Mouse (Mus musculus) stomach, postnatal 0 days (tissue): Measurements from ENCODE around the gene C2cd5.

Experiments used
- CTCF ChIP-seq: IDR thresholded peaks from 2 replicates; pipeline ENCODE4 v1.5.1; 2016; ENCODE audit warnings: antibody characterized with exemption, low read depth, mild to moderate bottlenecking, moderate library complexity
- EP300 ChIP-seq: optimal IDR thresholded peaks from 2 replicates; pipeline ENCODE3; 2016; ENCODE audit warnings: antibody characterized with exemption

GRCm38 (mm10) chr6:142977221-142977620 is 122.7 kb downstream of the C2cd5 start:
- peak; percentile 20; the same call in 1 of the 2 replicates for TF ChIP-seq CTCF
- no peak for TF ChIP-seq EP300
